Comparison of ENCODE assay signal across 9 mouse cellular contexts in genomic region chr8:26441268-26442030, GRCm38 (mm10).
A peak's percentile ranks its signal among the peaks of the same experiment; 100 is the strongest.
DNase-seq lines count a peak whose midpoint lies in the region; ATAC-seq and TF ChIP-seq lines count a peak whose summit lies in the region.
"Had no signal": no experiment of that assay in that cellular context is flagged by ENCODE, and none has a peak within 500 bp of the region (broad histone marks: within the 10 kb centered on the region; RNA-seq: fewer than 3 reads in every experiment).

No protein-coding gene starts in this region.

- H3K4me2 ChIP-seq in lung, embryonic 16.5 days (ENCODE audit: low read depth, low read length): peak overlapping the region; percentile 8; the same call in 1 of the 2 replicates
- H3K4me2 ChIP-seq: liver, embryonic 13.5 days had no signal

- ATAC-seq in lung, embryonic 16.5 days (ENCODE audit: low read depth): peak; percentile 69

- WGBS in cerebellum, adult 2 months: 6% methylated on average over 12 of the region's 12 CpGs
- WGBS in lung, embryonic 16.5 days: 32% methylated on average over 12 of the region's 12 CpGs

- no peak for TF ChIP-seq CTCF in cerebellum, adult 2 months (IDR thresholded peaks at IDR 0.05; ENCODE audit: borderline replicate concordance, insufficient read depth, low read depth, low read length)

- no peaks in the 10 kb centered on the region for H3K9me3 ChIP-seq in lung, embryonic 16.5 days (ENCODE audit: control insufficient read depth, low read length)
- H3K9me3 ChIP-seq: liver, embryonic 13.5 days had no signal

- peak; percentile 17; the same call in 1 of the 2 replicates for TF ChIP-seq POLR2A in cerebellum, adult 2 months (IDR thresholded peaks at IDR 0.05; ENCODE audit: borderline replicate concordance, insufficient read depth, low read length)

- no peak overlapping the region for H3K9ac ChIP-seq in lung, embryonic 16.5 days (ENCODE audit: low read length)
- H3K9ac ChIP-seq: liver, embryonic 13.5 days had no signal

- H3K27me3 ChIP-seq in cerebellum, adult 2 months (ENCODE audit: control insufficient read depth, insufficient read depth, low read length): no peaks in the 10 kb centered on the region
- no peaks in the 10 kb centered on the region for H3K27me3 ChIP-seq in lung, embryonic 16.5 days (ENCODE audit: control insufficient read depth, insufficient read depth, low read depth, low read length)
- H3K27me3 ChIP-seq: liver, embryonic 13.5 days had no signal

- no peaks in the 10 kb centered on the region for H3K36me3 ChIP-seq in lung, embryonic 16.5 days (ENCODE audit: control insufficient read depth, insufficient read depth, low read length)
- H3K36me3 ChIP-seq: liver, embryonic 13.5 days had no signal

- H3K4me1 ChIP-seq in cerebellum, adult 2 months (ENCODE audit: control insufficient read depth, insufficient read depth, low read length): peaks cover 13% of the 10 kb centered on the region
- no peaks in the 10 kb centered on the region; the same call in none of the 2 replicates for H3K4me1 ChIP-seq in lung, embryonic 16.5 days (replicated peaks; ENCODE audit: control insufficient read depth, insufficient read depth, low read length)
- H3K4me1 ChIP-seq: liver, embryonic 13.5 days had no signal

- H3K27ac ChIP-seq in cerebellum, adult 2 months (ENCODE audit: insufficient read depth, low read length): peak overlapping the region; percentile 92
- no peak overlapping the region for H3K27ac ChIP-seq in lung, embryonic 16.5 days (ENCODE audit: low read length)
- H3K27ac ChIP-seq: liver, embryonic 13.5 days had no signal

- DNase-seq in adrenal gland, postnatal 10 days: peak; percentile 52
- no peak for DNase-seq in adrenal gland, adult 8-10 months
- DNase-seq in layer of hippocampus, adult 11-12 months (ENCODE audit: low spot score): peak; percentile 9
- no peak for DNase-seq in layer of hippocampus, postnatal 36 days
- DNase-seq in cerebellum, adult 2 months: peak; percentile 81 to 89
- no peak for DNase-seq in thymus, adult 18-20 months
- no peak for DNase-seq in spleen, postnatal 4 days (ENCODE audit: low spot score in 2 of 2)
- DNase-seq: liver, embryonic 13.5 days had no signal

- H3K4me3 ChIP-seq in cerebellum, adult 2 months (replicated peaks; ENCODE audit: insufficient read depth, low read depth, low read length): no peak overlapping the region
- no peak overlapping the region for H3K4me3 ChIP-seq in lung, embryonic 16.5 days (ENCODE audit: low read length)
- H3K4me3 ChIP-seq: liver, embryonic 13.5 days had no signal

Comparison
In these comparisons a context has a peak if more than half of its experiments do, and no peak if none do; other contexts are left out.
1. DNase-seq: peak in adrenal gland, postnatal 10 days (single experiment), layer of hippocampus, adult 11-12 months (single experiment) and cerebellum, adult 2 months (2 of 2); none in adrenal gland, adult 8-10 months (single experiment), layer of hippocampus, postnatal 36 days (0 of 2), thymus, adult 18-20 months (0 of 2) and spleen, postnatal 4 days (0 of 2).